In genomic region chr14:118833241-118833640, GRCm38 (mm10) we compare ENCODE assay signal across 17 mouse cellular contexts. TPM values are rescaled to one million over a fixed set of nuclear protein-coding genes. Genes with fewer than 3 reads are reported as not detected.
"Had no signal": no experiment of that assay in that cellular context is flagged by ENCODE, and none has a peak within 500 bp of the region (broad histone marks: within the 10 kb centered on the region; RNA-seq: fewer than 3 reads in every experiment).

No protein-coding gene starts in this region.

- ATAC-seq: lung, postnatal 0 days; midbrain, embryonic 13.5 days; midbrain, embryonic 15.5 days had no signal

- H3K4me2 ChIP-seq: lung, embryonic 15.5 days; midbrain, embryonic 11.5 days; midbrain, embryonic 13.5 days; midbrain, embryonic 15.5 days; neural tube, embryonic 12.5 days; stomach, embryonic 15.5 days had no signal

- H3K9me3 ChIP-seq: lung, embryonic 15.5 days; megakaryocyte, embryonic 14.5 days; midbrain, embryonic 13.5 days; midbrain, embryonic 15.5 days; neural tube, embryonic 12.5 days; stomach, embryonic 15.5 days had no signal

- H3K27me3 ChIP-seq: lung, embryonic 15.5 days; megakaryocyte, embryonic 14.5 days; midbrain, embryonic 13.5 days; midbrain, embryonic 15.5 days; neural tube, embryonic 12.5 days; stomach, embryonic 15.5 days had no signal

- H3K27ac ChIP-seq: lung, embryonic 15.5 days; macrophage; midbrain, embryonic 13.5 days; midbrain, embryonic 15.5 days; neural tube, embryonic 12.5 days; stomach, embryonic 15.5 days; stomach, postnatal 0 days had no signal

- DNase-seq: lung, postnatal 14 days; lung, postnatal 36 days; right cerebral cortex, postnatal 14 days; thymus, adult 2 months; thymus, postnatal 25 days; thymus, postnatal 4 days had no signal

- H3K36me3 ChIP-seq: lung, embryonic 15.5 days; midbrain, embryonic 13.5 days; midbrain, embryonic 15.5 days; neural tube, embryonic 12.5 days; stomach, embryonic 15.5 days had no signal

- H3K4me1 ChIP-seq: midbrain, embryonic 13.5 days; midbrain, embryonic 15.5 days; neural tube, embryonic 12.5 days had no signal

- H3K4me3 ChIP-seq: lung, embryonic 15.5 days; megakaryocyte, embryonic 14.5 days; midbrain, embryonic 13.5 days; midbrain, embryonic 15.5 days; neural tube, embryonic 12.5 days; stomach, embryonic 15.5 days had no signal

- H3K9ac ChIP-seq: lung, embryonic 15.5 days; midbrain, embryonic 13.5 days; midbrain, embryonic 15.5 days; neural tube, embryonic 12.5 days; stomach, embryonic 15.5 days had no signal

RNA-seq across cellular contexts. Expression of gene Cldn10, which starts 45.5 kb away (rescaled TPM):
- total RNA-seq: monocyte, adult 5-6 weeks had no signal
- polyA plus RNA-seq: macrophage had no signal
